Mouse (Mus musculus): ENCODE data around the gene Rtn1. TPM values are rescaled to one million over a fixed set of nuclear protein-coding genes. Genes with fewer than 3 reads are reported as not detected.

Gene Rtn1
- 162 and 390 TPM in 2 replicates for polyA plus RNA-seq (2016; fragmentation: Nextera tagmentation; extraction: Ambion mirVana)

- peaks cover 36% of the 10 kb centered on the region for H3K27me3 ChIP-seq (ENCODE audit: insufficient read depth, poor library complexity, severe bottlenecking)
- H3K4me3 ChIP-seq, result peak within 1 kb of the TSS; percentile 81
- H3K4me1 ChIP-seq (replicated peaks), result peaks cover 33% of the 10 kb centered on the region
- peak within 1 kb of the TSS; percentile 87 for H3K27ac ChIP-seq
- no peaks in the 10 kb centered on the region for H3K9me3 ChIP-seq
- no peak for DNase-seq (ENCODE audit: low spot score)
- no peaks in the 10 kb centered on the region for H3K36me3 ChIP-seq
- 40% methylated on average over 6 of the region's 6 CpGs for WGBS
These were observed at the start of gene Rtn1 for GRCm38 (mm10) chr12:72408954-72409353. Rtn1 (minus strand) TSS chr12:72409054.

- Histone ChIP-seq H3K27me3 (ENCODE audit: insufficient read depth, poor library complexity, severe bottlenecking) (no peaks in the 10 kb centered on the region), H3K36me3 (no peaks in the 10 kb centered on the region), H3K4me3 (no peak overlapping the region), H3K9me3 (no peaks in the 10 kb centered on the region), H3K4me1 (replicated peaks) (no peaks in the 10 kb centered on the region), H3K27ac (no peak overlapping the region)
- DNase-seq (ENCODE audit: low spot score), result no peak
- 86% methylated on average over 17 of the region's 17 CpGs for WGBS
These were observed 45.1 kb upstream of the Rtn1 start for GRCm38 (mm10) chr12:72453941-72454340.

GRCm38 (mm10) chr12:72441839-72442576 is 33.2 kb upstream of the Rtn1 start, which contains the start of gene Lrrc9:
Lrrc9 (plus strand) TSS chr12:72441866.
- Histone ChIP-seq H3K9me3 (no peaks in the 10 kb centered on the region), H3K4me3 (peak within 1 kb of the TSS; percentile 61), H3K27me3 (ENCODE audit: insufficient read depth, poor library complexity, severe bottlenecking) (no peaks in the 10 kb centered on the region), H3K36me3 (no peaks in the 10 kb centered on the region), H3K27ac (peak within 1 kb of the TSS; percentile 92), H3K4me1 (replicated peaks) (peaks cover 25% of the 10 kb centered on the region)
- under 1% methylated on average over 31 of the region's 31 CpGs for WGBS
- DNase-seq (ENCODE audit: low spot score), result peak; percentile 97

- DNase-seq (ENCODE audit: low spot score), result no peak
- H3K4me3 ChIP-seq, result no peak overlapping the region
- H3K9me3 ChIP-seq, result no peaks in the 10 kb centered on the region
- peaks cover 25% of the 10 kb centered on the region for H3K4me1 ChIP-seq (replicated peaks)
- 79% methylated on average over 6 of the region's 6 CpGs for WGBS
- H3K27me3 ChIP-seq (ENCODE audit: insufficient read depth, poor library complexity, severe bottlenecking), result no peaks in the 10 kb centered on the region
- H3K27ac ChIP-seq, result no peak overlapping the region
- H3K36me3 ChIP-seq, result no peaks in the 10 kb centered on the region
These were observed 30.2 kb upstream of the Rtn1 start for GRCm38 (mm10) chr12:72438961-72439480.

- Histone ChIP-seq H3K4me3 (no peak overlapping the region), H3K36me3 (no peaks in the 10 kb centered on the region), H3K27me3 (ENCODE audit: insufficient read depth, poor library complexity, severe bottlenecking) (no peaks in the 10 kb centered on the region), H3K27ac (0 out of 2 replicates have a peak overlapping the region, but pooled peaks have one; percentile 50), H3K9me3 (no peaks in the 10 kb centered on the region), H3K4me1 (replicated peaks) (peaks cover 23% of the 10 kb centered on the region)
- DNase-seq (ENCODE audit: low spot score), result no peak
- 72% methylated on average over 10 of the region's 10 CpGs for WGBS
These were observed 29.0 kb upstream of the Rtn1 start for GRCm38 (mm10) chr12:72437676-72438341.

- DNase-seq (ENCODE audit: low spot score), result no peak
- H3K27ac ChIP-seq, result no peak overlapping the region
- WGBS, result 75% methylated on average over 9 of the region's 9 CpGs
- no peak overlapping the region for H3K4me3 ChIP-seq
- H3K9me3 ChIP-seq, result no peaks in the 10 kb centered on the region
- no peaks in the 10 kb centered on the region for H3K27me3 ChIP-seq (ENCODE audit: insufficient read depth, poor library complexity, severe bottlenecking)
- H3K36me3 ChIP-seq, result no peaks in the 10 kb centered on the region
- peaks cover 6% of the 10 kb centered on the region; the same call in 1 of the 2 replicates for H3K4me1 ChIP-seq (replicated peaks)
These were observed 24.5 kb upstream of the Rtn1 start for GRCm38 (mm10) chr12:72433241-72433865.

- Histone ChIP-seq H3K27me3 (ENCODE audit: insufficient read depth, poor library complexity, severe bottlenecking) (no peaks in the 10 kb centered on the region), H3K27ac (no peak overlapping the region), H3K9me3 (no peaks in the 10 kb centered on the region), H3K4me3 (no peak overlapping the region), H3K36me3 (no peaks in the 10 kb centered on the region), H3K4me1 (replicated peaks) (no peaks in the 10 kb centered on the region; the same call in 1 of the 2 replicates)
- no peak for DNase-seq (ENCODE audit: low spot score)
- WGBS, result 91% methylated on average over 4 of the region's 4 CpGs
These were observed 23.4 kb upstream of the Rtn1 start for GRCm38 (mm10) chr12:72432209-72432608.

GRCm38 (mm10) chr12:72427722-72428126 is 18.9 kb upstream of the Rtn1 start:
- 33% methylated on average over 11 of the region's 11 CpGs for WGBS
- Histone ChIP-seq H3K4me3 (no peak overlapping the region), H3K36me3 (no peaks in the 10 kb centered on the region), H3K27ac (no peak overlapping the region), H3K9me3 (no peaks in the 10 kb centered on the region), H3K27me3 (ENCODE audit: insufficient read depth, poor library complexity, severe bottlenecking) (no peaks in the 10 kb centered on the region), H3K4me1 (replicated peaks) (no peaks in the 10 kb centered on the region)
- DNase-seq (ENCODE audit: low spot score), result peak; percentile 76

GRCm38 (mm10) chr12:72422681-72423080 is 13.8 kb upstream of the Rtn1 start:
- Histone ChIP-seq H3K36me3 (no peaks in the 10 kb centered on the region), H3K27me3 (ENCODE audit: insufficient read depth, poor library complexity, severe bottlenecking) (no peaks in the 10 kb centered on the region), H3K27ac (no peak overlapping the region), H3K4me1 (replicated peaks) (no peaks in the 10 kb centered on the region), H3K4me3 (no peak overlapping the region), H3K9me3 (no peaks in the 10 kb centered on the region)
- WGBS, result 54% methylated on average over 4 of the region's 4 CpGs
- no peak for DNase-seq (ENCODE audit: low spot score)

GRCm38 (mm10) chr12:72417762-72418161 is 8.9 kb upstream of the Rtn1 start:
- DNase-seq (ENCODE audit: low spot score), result no peak
- Histone ChIP-seq H3K36me3 (no peaks in the 10 kb centered on the region), H3K27me3 (ENCODE audit: insufficient read depth, poor library complexity, severe bottlenecking) (no peaks in the 10 kb centered on the region), H3K4me3 (no peak overlapping the region), H3K4me1 (replicated peaks) (no peaks in the 10 kb centered on the region), H3K9me3 (0 out of 2 replicates have a peak, but pooled peaks cover 5% of the 10 kb centered on the region), H3K27ac (no peak overlapping the region)
- whole genome bisulfite sequencing, result 36% methylated on average over 3 of the region's 3 CpGs

- under 1% methylated on average over 63 of the region's 63 CpGs for WGBS
- Histone ChIP-seq H3K4me1 (replicated peaks) (peaks cover 33% of the 10 kb centered on the region), H3K9me3 (no peaks in the 10 kb centered on the region), H3K4me3 (peak overlapping the region; percentile 81), H3K27me3 (ENCODE audit: insufficient read depth, poor library complexity, severe bottlenecking) (peaks cover 36% of the 10 kb centered on the region), H3K27ac (peak overlapping the region; percentile 87), H3K36me3 (no peaks in the 10 kb centered on the region)
- peak; percentile 75 for DNase-seq (ENCODE audit: low spot score)
These were observed 553 bp downstream of the Rtn1 start for GRCm38 (mm10) chr12:72408111-72408891.

GRCm38 (mm10) chr12:72407721-72408110 is 1.1 kb downstream of the Rtn1 start:
- no peak for DNase-seq (ENCODE audit: low spot score)
- Histone ChIP-seq H3K36me3 (no peaks in the 10 kb centered on the region), H3K9me3 (no peaks in the 10 kb centered on the region), H3K4me3 (peak overlapping the region; percentile 81), H3K27me3 (ENCODE audit: insufficient read depth, poor library complexity, severe bottlenecking) (peaks cover 36% of the 10 kb centered on the region), H3K4me1 (replicated peaks) (peaks cover 33% of the 10 kb centered on the region), H3K27ac (peak overlapping the region; percentile 87)
- under 1% methylated on average over 17 of the region's 17 CpGs for WGBS
